Mouse (Mus musculus) liver, embryonic 12.5 days (tissue): ENCODE measurements around the gene Myl9. TPM values are rescaled to one million over a fixed set of nuclear protein-coding genes. Genes with fewer than 3 reads are reported as not detected.
A peak's percentile ranks its signal among the peaks of the same experiment; 100 is the strongest.

Experiments
- ATAC-seq: fragments of 200-750 bp; cut with Nextera tagmentation; 2 replicates; pipeline ENCODE4 v1.8.0; 2017; ENCODE audit warnings: moderate number of reproducible peaks, mild to moderate bottlenecking, moderate library complexity
- H3K27ac ChIP-seq: fragments of 300-500 bp; sonication (generic); 2 replicates; pipeline ENCODE4 v1.5.1; 2016; ENCODE audit warnings: mild to moderate bottlenecking
- H3K27me3 ChIP-seq: fragments of 300-500 bp; sonication (generic); replicated peaks from 2 replicates; pipeline ENCODE4 v1.6.1; 2016; ENCODE audit warnings: mild to moderate bottlenecking, moderate library complexity
- H3K36me3 ChIP-seq: fragments of 300-500 bp; sonication (generic); 2 replicates; pipeline ENCODE4 v1.6.1; 2016; ENCODE audit warnings: mild to moderate bottlenecking, moderate library complexity
- H3K4me1 ChIP-seq: fragments of 300-500 bp; sonication (generic); 2 replicates; pipeline ENCODE4 v1.6.1; 2016
- H3K4me2 ChIP-seq: fragments of 300-500 bp; sonication (generic); 2 replicates; pipeline ENCODE4 v1.6.1; 2016; ENCODE audit warnings: mild to moderate bottlenecking, moderate library complexity
- H3K4me3 ChIP-seq: fragments of 300-500 bp; sonication (generic); 2 replicates; pipeline ENCODE4 v1.5.1; 2016; ENCODE audit warnings: mild to moderate bottlenecking, moderate library complexity
- H3K9ac ChIP-seq: fragments of 300-500 bp; sonication (generic); 2 replicates; pipeline ENCODE4 v1.6.1; 2016; ENCODE audit warnings: mild to moderate bottlenecking, moderate library complexity
- H3K9me3 ChIP-seq: fragments of 300-500 bp; sonication (generic); replicated peaks from 2 replicates; pipeline ENCODE4 v1.6.1; 2016; ENCODE audit warnings: mild to moderate bottlenecking, moderate library complexity
- WGBS: fragments of 180-500 bp; shearing (Covaris S2); methylation state at CpG from one replicate; pipeline ENCODE4 v1.1.7; 2016; ENCODE audit not compliant: insufficient replicate concordance; 5-methylcytosine and 5-hydroxymethylcytosine counted together
- polyA plus RNA-seq: library from polyadenylated mRNA; unstranded; fragments of >200 nt; fragmentation: Nextera tagmentation; extraction: Ambion mirVana; gene quantifications from 2 replicates; pipeline ENCODE4 v1.2.1, GENCODE M21; 2016

Gene Myl9
- polyA plus RNA-seq, 1 experiment from 2014 or later, result 76.1 TPM

DNA sequence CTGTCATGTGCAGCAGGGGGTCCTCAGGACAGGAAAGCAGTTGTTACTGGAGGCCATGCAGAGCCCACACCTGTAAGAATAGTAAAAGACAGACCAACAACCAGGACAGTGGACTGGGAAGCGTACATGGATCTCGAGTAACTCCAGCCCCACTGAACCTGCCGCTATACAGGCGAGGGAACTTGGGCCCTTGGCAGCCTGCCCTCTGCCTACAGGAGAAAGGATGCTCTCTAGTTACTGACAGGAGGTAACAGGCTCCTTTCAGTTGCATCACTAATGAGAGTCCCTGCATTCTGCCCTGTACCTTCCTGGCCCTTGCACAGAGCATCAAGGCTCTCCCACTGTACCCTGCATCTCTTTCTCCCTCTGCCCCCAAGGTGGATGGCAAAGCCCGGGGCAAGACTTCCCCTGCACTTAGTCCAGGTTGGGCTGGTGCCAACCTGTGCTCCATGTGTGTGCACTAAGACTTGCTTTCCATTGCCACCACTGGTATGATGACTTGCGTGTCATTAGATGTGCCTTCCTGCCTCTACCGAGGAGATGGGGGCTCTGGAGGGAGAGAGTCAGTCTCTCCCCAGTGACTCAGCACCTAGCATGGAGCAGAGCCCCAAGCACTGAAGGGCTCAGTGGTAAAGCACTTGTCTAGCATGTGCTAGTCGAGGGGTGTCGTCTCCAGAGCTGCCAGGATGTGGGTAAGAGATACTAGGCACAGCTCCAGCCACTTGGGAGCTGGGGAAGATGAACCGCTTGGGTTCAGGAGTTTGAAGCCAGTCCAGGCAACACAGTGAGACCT, 8.8 kb upstream of the Myl9 start:
- peaks cover 15% of the 10 kb centered on the region for H3K4me1 ChIP-seq
- WGBS, result 51% methylated on average over 10 of the region's 10 CpGs
- peak; percentile 65 for ATAC-seq

GRCm38 (mm10) chr2:156767108-156767507, 8.1 kb upstream of the Myl9 start:
- no peak overlapping the region for H3K4me3 ChIP-seq
- H3K4me1 ChIP-seq, result peaks cover 15% of the 10 kb centered on the region
- no peak overlapping the region for H3K9ac ChIP-seq
- H3K27me3 ChIP-seq, result no peaks in the 10 kb centered on the region
- no peak overlapping the region for H3K4me2 ChIP-seq
- ATAC-seq, result no peak
- 61% methylated on average over 5 of the region's 5 CpGs for WGBS
- peaks cover 14% of the 10 kb centered on the region for H3K36me3 ChIP-seq
- H3K27ac ChIP-seq, result no peak overlapping the region
- H3K9me3 ChIP-seq, result no peaks in the 10 kb centered on the region

More for the DNA sequence above, 8.8 kb upstream of the Myl9 start:
- Histone ChIP-seq H3K36me3 (peaks cover 21% of the 10 kb centered on the region), H3K4me2 (no peak overlapping the region), H3K9me3 (no peaks in the 10 kb centered on the region), H3K9ac (no peak overlapping the region), H3K27me3 (no peaks in the 10 kb centered on the region), H3K4me3 (no peak overlapping the region), H3K27ac (no peak overlapping the region)

- 64% methylated on average over 12 of the region's 12 CpGs for WGBS
Measured at GRCm38 (mm10) chr2:156769274-156769673, 5.9 kb upstream of the Myl9 start.

DNA sequence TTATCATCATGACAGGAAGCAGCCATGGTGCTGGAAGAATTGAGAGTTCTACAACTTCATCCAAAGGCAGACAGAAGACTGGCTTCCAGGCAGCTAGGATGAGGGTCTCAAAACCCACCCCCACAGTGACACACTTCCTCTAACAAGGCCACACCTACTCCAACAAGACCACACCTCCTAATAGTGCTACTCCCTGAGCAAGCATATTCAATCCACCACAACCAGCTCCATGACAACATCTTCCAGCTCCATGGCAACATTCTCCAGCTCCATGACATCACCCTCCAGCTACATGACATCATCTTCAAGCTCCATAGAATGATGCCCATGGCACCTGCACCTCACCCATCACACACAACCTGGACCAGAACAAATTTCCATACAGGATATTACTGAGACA, 1.8 kb upstream of the Myl9 start:
- H3K4me1 ChIP-seq, result peaks cover 38% of the 10 kb centered on the region

More at GRCm38 (mm10) chr2:156769274-156769673, 5.9 kb upstream of the Myl9 start:
- H3K9ac ChIP-seq, result no peak overlapping the region
- peaks cover 4% of the 10 kb centered on the region for H3K27me3 ChIP-seq
- no peak overlapping the region for H3K4me2 ChIP-seq
- no peak for ATAC-seq
- H3K4me3 ChIP-seq, result no peak overlapping the region
- H3K27ac ChIP-seq, result no peak overlapping the region
- H3K4me1 ChIP-seq, result peaks cover 17% of the 10 kb centered on the region
- no peaks in the 10 kb centered on the region for H3K9me3 ChIP-seq
- H3K36me3 ChIP-seq, result no peaks in the 10 kb centered on the region

GRCm38 (mm10) chr2:156774035-156774737, 1.0 kb upstream of the Myl9 start:
- Histone ChIP-seq H3K36me3 (no peaks in the 10 kb centered on the region), H3K27me3 (peaks cover 40% of the 10 kb centered on the region), H3K9ac (0 out of 2 replicates have a peak overlapping the region, but pooled peaks have one; percentile 35), H3K9me3 (no peaks in the 10 kb centered on the region), H3K4me1 (peaks cover 44% of the 10 kb centered on the region), H3K4me2 (peak overlapping the region; percentile 62; the same call in 1 of the 2 replicates), H3K4me3 (0 out of 2 replicates have a peak overlapping the region, but pooled peaks have one; percentile 40), H3K27ac (no peak overlapping the region)
- 73% methylated on average over 13 of the region's 13 CpGs for whole genome bisulfite sequencing
- ATAC-seq, result no peak

More for the DNA sequence above, 1.8 kb upstream of the Myl9 start:
- Histone ChIP-seq H3K4me3 (no peak overlapping the region), H3K36me3 (no peaks in the 10 kb centered on the region), H3K4me2 (no peak overlapping the region), H3K27ac (no peak overlapping the region), H3K27me3 (peaks cover 33% of the 10 kb centered on the region), H3K9me3 (no peaks in the 10 kb centered on the region), H3K9ac (no peak overlapping the region)
- ATAC-seq, result no peak

DNA sequence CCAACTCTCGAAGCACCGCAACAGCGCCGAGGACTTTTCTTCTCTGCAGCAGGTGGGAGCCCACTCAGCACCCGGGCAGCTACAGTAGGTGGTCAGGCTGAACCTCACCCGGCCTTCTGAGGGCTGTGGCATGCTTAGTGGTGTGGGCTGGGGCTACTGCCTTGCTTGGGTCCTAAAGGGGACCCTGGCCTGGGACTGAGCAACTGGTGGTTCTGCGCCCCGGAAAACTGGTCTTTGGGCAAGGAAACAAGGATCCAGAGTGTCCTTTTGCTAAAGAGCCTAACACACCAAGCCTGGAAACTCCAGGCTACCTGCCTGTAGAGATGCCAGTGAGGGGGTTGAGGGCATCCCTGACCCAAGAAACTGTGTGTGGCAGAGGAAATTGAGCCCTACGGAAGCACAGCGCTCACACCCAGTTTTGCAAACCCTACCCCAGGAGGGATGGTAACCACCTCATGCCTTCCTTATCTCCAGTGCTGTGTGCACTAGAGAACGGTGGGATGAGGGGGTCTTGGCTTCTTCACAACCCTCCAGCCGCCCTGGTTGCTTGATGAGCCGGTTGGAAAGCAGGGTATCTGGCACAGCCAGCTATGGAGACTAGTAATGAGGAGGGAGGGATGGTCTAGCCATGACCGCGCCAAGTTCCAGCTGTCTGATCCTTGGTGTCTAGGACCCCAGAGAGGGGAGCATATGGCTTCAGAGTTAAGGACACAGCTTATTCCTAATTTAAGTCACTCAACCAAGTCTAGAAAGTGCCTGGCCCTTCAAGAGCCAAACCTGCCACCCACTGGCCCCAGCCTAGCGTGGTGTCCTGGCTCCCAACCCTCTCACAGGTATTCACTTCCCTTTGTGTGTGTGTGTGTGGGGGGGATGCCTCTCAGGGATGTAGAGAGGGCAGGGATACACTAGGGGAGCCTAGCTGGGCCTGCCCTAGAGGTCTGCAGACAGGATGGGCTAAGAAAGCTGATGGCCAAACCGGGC, 525 bp downstream of the Myl9 start:
- Histone ChIP-seq H3K27me3 (peaks cover 40% of the 10 kb centered on the region), H3K9me3 (no peaks in the 10 kb centered on the region), H3K4me3 (peak overlapping the region; percentile 40), H3K36me3 (no peaks in the 10 kb centered on the region), H3K4me2 (peak overlapping the region; percentile 62), H3K4me1 (peaks cover 59% of the 10 kb centered on the region), H3K9ac (peak overlapping the region; percentile 35; the same call in 1 of the 2 replicates), H3K27ac (no peak overlapping the region)
- no peak for ATAC-seq
- WGBS, result 30% methylated on average over 17 of the region's 17 CpGs

- peak overlapping the region; percentile 20; the same call in 1 of the 2 replicates for H3K4me2 ChIP-seq
- H3K27me3 ChIP-seq, result peaks cover 40% of the 10 kb centered on the region
- no peak overlapping the region; the same call in none of the 2 replicates for H3K4me3 ChIP-seq
- H3K4me1 ChIP-seq, result peaks cover 71% of the 10 kb centered on the region
- H3K9ac ChIP-seq, result no peak overlapping the region
- ATAC-seq, result no peak
- no peaks in the 10 kb centered on the region for H3K9me3 ChIP-seq
- no peak overlapping the region for H3K27ac ChIP-seq
- WGBS, result 72% methylated on average over 2 of the region's 2 CpGs
- H3K36me3 ChIP-seq, result no peaks in the 10 kb centered on the region
Measured at GRCm38 (mm10) chr2:156776907-156777306, 1.7 kb downstream of the Myl9 start.

GRCm38 (mm10) chr2:156777326-156778004, 2.2 kb downstream of the Myl9 start:
- H3K4me3 ChIP-seq, result no peak overlapping the region; the same call in 1 of the 2 replicates

GRCm38 (mm10) chr2:156778571-156778970, 3.4 kb downstream of the Myl9 start:
- Histone ChIP-seq H3K27ac (no peak overlapping the region), H3K27me3 (peaks cover 40% of the 10 kb centered on the region), H3K4me2 (no peak overlapping the region), H3K36me3 (no peaks in the 10 kb centered on the region), H3K9ac (no peak overlapping the region), H3K4me1 (peaks cover 88% of the 10 kb centered on the region), H3K9me3 (no peaks in the 10 kb centered on the region), H3K4me3 (no peak overlapping the region)
- WGBS, result 60% methylated on average over 8 of the region's 8 CpGs
- ATAC-seq, result no peak

More at GRCm38 (mm10) chr2:156777326-156778004, 2.2 kb downstream of the Myl9 start:
- Histone ChIP-seq H3K27me3 (peaks cover 40% of the 10 kb centered on the region), H3K9me3 (no peaks in the 10 kb centered on the region), H3K9ac (no peak overlapping the region), H3K27ac (no peak overlapping the region), H3K4me2 (peak overlapping the region; percentile 20; the same call in 1 of the 2 replicates), H3K4me1 (peaks cover 77% of the 10 kb centered on the region), H3K36me3 (no peaks in the 10 kb centered on the region)
- ATAC-seq, result no peak
- WGBS, result 41% methylated on average over 7 of the region's 7 CpGs

DNA sequence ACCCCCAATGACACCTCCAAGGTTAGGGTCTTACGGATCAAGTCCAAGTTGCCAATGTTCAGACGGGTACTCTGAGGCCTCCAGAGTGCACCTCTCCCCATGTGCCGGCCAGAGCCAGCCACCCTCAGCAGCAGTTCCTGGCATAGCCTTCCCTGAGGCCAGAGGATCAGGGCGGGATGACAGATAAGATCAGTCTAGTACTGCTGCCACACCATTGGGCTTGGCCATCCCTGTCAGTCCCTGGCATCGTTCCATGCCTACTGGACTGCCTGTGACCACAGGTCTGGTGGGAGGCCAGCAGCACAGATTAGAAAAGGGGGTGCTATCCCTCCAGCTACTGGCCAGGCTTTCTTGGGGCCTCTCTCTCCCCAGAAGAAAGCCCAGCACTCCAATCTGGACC, 3.8 kb downstream of the Myl9 start:
- WGBS, result 62% methylated on average over 5 of the region's 5 CpGs
- peaks cover 92% of the 10 kb centered on the region for H3K4me1 ChIP-seq
- ATAC-seq, result no peak
- H3K4me2 ChIP-seq, result no peak overlapping the region
- no peaks in the 10 kb centered on the region for H3K36me3 ChIP-seq
- no peaks in the 10 kb centered on the region for H3K9me3 ChIP-seq
- H3K27ac ChIP-seq, result no peak overlapping the region
- no peak overlapping the region for H3K4me3 ChIP-seq
- H3K9ac ChIP-seq, result no peak overlapping the region
- H3K27me3 ChIP-seq, result peaks cover 39% of the 10 kb centered on the region

DNA sequence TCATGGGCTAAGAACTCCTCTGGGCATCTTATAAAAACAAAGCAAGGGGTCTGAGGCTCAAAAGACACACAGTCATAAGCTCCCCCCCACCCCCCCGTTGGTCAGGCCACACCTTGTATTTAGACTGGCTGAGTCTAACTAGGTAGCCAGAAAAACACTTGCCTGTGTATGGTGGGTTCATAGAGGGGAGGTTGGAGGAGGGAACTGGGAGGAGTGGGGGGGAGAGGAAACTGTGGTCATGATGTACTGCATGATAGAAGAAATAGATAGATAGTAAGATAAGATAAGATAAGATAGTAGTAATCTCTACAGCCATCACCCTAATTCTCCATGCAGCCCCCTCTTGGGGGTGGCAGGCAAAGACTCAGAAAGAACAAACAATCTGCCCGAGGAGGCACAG, 4.3 kb downstream of the Myl9 start:
- Histone ChIP-seq H3K4me2 (no peak overlapping the region), H3K4me1 (peaks cover 92% of the 10 kb centered on the region), H3K4me3 (no peak overlapping the region), H3K27ac (no peak overlapping the region), H3K27me3 (peaks cover 34% of the 10 kb centered on the region), H3K36me3 (no peaks in the 10 kb centered on the region), H3K9me3 (no peaks in the 10 kb centered on the region), H3K9ac (no peak overlapping the region)
- WGBS, result 36% methylated on average over 2 of the region's 2 CpGs
- ATAC-seq, result no peak
